Mouse (Mus musculus): ENCODE data around the gene Kirrel3. TPM values are rescaled to one million over a fixed set of nuclear protein-coding genes. Genes with fewer than 3 reads are reported as not detected.

Gene Kirrel3
- polyA plus RNA-seq, 1 experiment from 2014 or later: 1.8 TPM

DNA sequence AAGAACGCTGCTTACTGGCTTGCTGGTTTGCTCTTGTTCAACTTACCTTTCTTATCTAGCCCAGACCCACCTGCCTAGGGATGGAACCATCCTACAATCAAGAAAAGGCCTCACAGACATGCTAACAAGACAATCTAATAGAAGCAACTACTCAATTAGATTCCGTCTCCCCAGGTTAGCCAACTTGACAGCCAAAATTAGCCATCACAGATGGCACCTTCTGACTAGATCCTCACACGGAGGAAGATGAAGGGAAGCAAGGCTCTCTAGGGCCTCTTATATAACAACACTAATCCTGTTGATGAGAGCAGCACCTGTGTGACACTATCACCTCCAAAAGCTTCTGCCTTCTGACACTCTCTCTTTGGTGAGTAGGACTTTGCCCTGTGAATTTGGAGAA is 321.2 kb downstream of the Kirrel3 start:
- Histone ChIP-seq H3K9ac (no peak overlapping the region), H3K9me3 (no peaks in the 10 kb centered on the region)
- ATAC-seq (ENCODE audit: borderline replicate concordance, extremely low read depth, low FRiP score, low TSS enrichment): no peak

DNA sequence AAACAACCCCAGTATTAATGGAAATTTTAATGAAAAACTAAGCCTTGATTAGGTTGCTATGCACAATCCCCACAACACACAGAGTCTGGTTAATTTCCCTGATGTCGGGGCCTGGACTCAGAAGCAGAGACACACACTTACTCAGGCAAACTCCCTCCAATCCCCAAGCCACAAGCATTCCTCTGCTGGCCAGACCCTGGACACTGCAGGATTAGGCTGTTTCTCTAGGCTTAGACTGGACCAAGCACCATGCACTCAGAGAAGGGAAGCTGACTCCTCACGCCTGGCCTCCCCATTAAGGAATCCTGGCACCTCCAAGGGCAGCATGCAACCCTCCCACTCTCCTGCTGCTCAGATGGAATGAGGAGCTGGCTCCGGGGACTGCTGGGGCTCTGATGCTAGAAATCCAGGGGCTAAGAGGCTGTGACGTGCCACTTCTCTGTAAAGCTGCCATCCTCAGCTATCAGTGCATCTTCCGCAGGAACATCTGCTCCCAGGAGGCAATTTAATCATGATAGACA is 324.4 kb downstream of the Kirrel3 start:
- H3K9me3 ChIP-seq: no peaks in the 10 kb centered on the region
- no peak overlapping the region for H3K4me3 ChIP-seq
- no peaks in the 10 kb centered on the region for H3K4me1 ChIP-seq
- no peak for ATAC-seq (ENCODE audit: borderline replicate concordance, extremely low read depth, low FRiP score, low TSS enrichment)
- no peak overlapping the region for H3K9ac ChIP-seq
- H3K27ac ChIP-seq: no peak overlapping the region
- WGBS: 56% methylated on average over 5 of the region's 5 CpGs
- no peaks in the 10 kb centered on the region for H3K36me3 ChIP-seq
- H3K4me2 ChIP-seq: no peak overlapping the region
- H3K27me3 ChIP-seq: no peaks in the 10 kb centered on the region

More for the DNA sequence above, 321.2 kb downstream of the Kirrel3 start:
- Histone ChIP-seq H3K4me3 (no peak overlapping the region), H3K27me3 (no peaks in the 10 kb centered on the region), H3K4me1 (no peaks in the 10 kb centered on the region), H3K4me2 (no peak overlapping the region), H3K36me3 (no peaks in the 10 kb centered on the region), H3K27ac (no peak overlapping the region)
- 78% methylated on average over 3 of the region's 3 CpGs for WGBS

DNA sequence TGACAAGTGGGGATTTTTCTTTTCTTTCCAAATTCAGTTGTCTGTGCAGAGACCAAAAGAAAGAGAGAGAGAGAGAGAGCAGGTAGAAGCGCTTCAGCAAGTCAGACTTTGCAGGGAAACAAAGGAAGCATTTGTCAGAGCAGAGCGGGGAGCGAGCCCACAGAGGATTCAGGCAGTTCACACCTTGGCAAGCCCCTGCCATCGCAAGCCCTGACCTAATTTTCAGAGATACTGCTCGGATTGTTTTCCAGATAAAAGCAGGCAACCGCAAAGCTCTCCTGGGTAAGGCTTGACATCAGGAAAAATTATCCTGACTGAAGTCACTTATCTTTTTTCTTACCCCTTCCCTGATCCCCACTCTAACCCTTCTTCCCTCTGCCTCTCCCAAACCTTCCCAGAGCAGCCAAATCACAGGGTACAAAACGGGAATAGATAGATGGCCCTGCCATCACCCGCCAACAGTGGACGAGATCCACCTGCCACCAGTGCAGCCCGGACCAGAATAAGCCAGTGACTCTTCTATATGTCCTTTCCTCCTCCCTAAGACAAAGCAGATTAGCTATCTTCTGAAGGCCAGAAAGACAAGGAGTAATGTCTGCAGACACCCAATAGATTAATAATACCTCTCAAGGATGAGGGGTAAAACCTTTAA is 332.8 kb downstream of the Kirrel3 start:
- H3K9ac ChIP-seq: no peak overlapping the region
- 11% methylated on average over 10 of the region's 10 CpGs for WGBS
- H3K4me2 ChIP-seq: no peak overlapping the region
- ATAC-seq (ENCODE audit: borderline replicate concordance, extremely low read depth, low FRiP score, low TSS enrichment): no peak
- H3K27ac ChIP-seq: no peak overlapping the region
- no peaks in the 10 kb centered on the region for H3K4me1 ChIP-seq
- H3K27me3 ChIP-seq: no peaks in the 10 kb centered on the region
- no peaks in the 10 kb centered on the region for H3K9me3 ChIP-seq
- H3K36me3 ChIP-seq: no peaks in the 10 kb centered on the region
- H3K4me3 ChIP-seq: no peak overlapping the region

DNA sequence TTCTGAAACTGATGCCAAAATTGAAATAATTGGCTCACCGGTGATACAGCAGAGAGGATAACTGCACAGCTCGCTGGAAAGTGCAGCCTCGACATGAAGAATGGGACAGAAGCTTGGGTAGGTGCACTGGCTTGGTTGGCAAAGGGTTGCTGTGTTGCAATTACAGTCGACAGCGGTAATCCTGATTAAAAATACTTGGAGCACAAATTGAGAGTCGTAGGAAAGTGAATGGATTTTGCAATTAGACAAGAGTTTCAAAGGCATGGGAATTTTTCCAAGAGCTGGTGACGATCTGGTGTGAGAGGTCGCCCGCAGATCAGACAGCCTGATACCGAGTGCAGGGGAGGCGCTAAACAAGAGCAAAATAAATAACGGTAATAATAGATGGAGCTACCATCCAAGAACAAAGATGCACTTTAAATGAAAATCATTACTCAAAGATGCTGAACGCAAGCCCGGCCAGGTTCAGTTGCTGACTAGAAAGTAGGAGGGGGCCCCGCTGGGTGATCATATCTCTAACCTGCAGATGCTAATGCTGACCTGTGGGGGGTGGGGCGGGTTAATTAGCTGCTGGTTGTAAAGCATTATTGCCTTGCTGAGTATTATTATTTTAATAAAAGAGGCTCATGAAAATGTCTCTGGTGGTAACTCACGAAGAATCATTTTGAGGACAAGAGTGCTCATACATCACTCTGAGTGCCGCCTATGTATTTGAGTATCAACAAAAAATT is 338.8 kb downstream of the Kirrel3 start:
- Histone ChIP-seq H3K36me3 (no peaks in the 10 kb centered on the region), H3K4me1 (no peaks in the 10 kb centered on the region), H3K4me3 (no peak overlapping the region), H3K9ac (no peak overlapping the region), H3K9me3 (no peaks in the 10 kb centered on the region), H3K27me3 (no peaks in the 10 kb centered on the region), H3K27ac (no peak overlapping the region), H3K4me2 (no peak overlapping the region)
- WGBS: 73% methylated on average over 18 of the region's 18 CpGs
- no peak for ATAC-seq (ENCODE audit: borderline replicate concordance, extremely low read depth, low FRiP score, low TSS enrichment)

DNA sequence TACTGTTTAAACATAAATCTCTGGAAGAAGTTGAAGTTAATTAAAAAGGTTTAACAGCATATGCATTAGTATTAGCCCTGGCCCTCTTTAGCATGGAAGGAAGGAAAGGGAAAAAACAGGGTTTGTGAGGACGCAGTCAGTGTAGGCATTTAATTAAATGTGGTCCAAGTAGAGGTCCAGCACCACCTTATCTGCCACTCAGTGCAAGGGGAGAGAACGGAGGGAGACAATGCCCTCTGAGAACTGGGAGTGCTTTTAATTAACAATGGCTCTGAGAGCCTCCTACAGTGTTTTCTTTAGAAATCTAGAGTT is 339.4 kb downstream of the Kirrel3 start:
- no peak overlapping the region for H3K4me2 ChIP-seq
- no peak for ATAC-seq (ENCODE audit: borderline replicate concordance, extremely low read depth, low FRiP score, low TSS enrichment)
- no peak overlapping the region for H3K4me3 ChIP-seq
- no peaks in the 10 kb centered on the region for H3K36me3 ChIP-seq
- no peak overlapping the region for H3K9ac ChIP-seq
- no peaks in the 10 kb centered on the region for H3K27me3 ChIP-seq
- H3K27ac ChIP-seq: no peak overlapping the region
- 55% methylated on average over 2 of the region's 2 CpGs for WGBS
- no peaks in the 10 kb centered on the region for H3K9me3 ChIP-seq
- H3K4me1 ChIP-seq: no peaks in the 10 kb centered on the region

DNA sequence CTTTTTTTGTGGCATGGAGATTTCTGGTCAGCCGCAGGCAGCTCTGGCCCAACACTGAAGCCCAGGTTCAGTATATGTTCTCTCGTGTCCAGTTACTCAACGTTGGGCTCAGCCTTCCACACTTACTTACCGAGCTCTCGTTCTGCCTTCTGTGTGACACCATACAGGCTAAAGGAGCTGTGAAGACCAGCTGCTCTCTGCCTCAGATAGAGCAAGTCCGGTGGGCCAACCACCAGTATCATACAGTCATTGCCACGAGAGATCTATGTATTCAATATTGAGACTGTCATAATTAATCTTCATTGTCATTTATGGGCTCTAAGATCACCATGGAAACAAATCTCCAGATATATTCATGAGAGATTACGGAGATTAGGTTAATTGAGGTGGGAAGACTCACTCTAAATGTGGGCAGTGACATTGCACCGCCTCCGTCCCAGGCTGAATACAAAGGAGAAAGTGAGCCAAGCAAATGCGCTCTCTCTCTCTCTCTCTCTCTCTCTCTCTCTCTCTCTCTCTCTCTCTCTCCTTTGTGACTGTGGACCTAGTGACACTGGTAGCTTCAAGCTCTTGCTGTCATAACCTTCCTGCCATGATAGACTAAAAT is 339.8 kb downstream of the Kirrel3 start:
- no peaks in the 10 kb centered on the region for H3K36me3 ChIP-seq
- H3K4me1 ChIP-seq: no peaks in the 10 kb centered on the region
- H3K27ac ChIP-seq: no peak overlapping the region
- H3K4me2 ChIP-seq: no peak overlapping the region
- no peak overlapping the region for H3K4me3 ChIP-seq
- ATAC-seq (ENCODE audit: borderline replicate concordance, extremely low read depth, low FRiP score, low TSS enrichment): no peak
- no peaks in the 10 kb centered on the region for H3K9me3 ChIP-seq
- no peak overlapping the region for H3K9ac ChIP-seq
- 69% methylated on average over 11 of the region's 11 CpGs for WGBS
- no peaks in the 10 kb centered on the region for H3K27me3 ChIP-seq

DNA sequence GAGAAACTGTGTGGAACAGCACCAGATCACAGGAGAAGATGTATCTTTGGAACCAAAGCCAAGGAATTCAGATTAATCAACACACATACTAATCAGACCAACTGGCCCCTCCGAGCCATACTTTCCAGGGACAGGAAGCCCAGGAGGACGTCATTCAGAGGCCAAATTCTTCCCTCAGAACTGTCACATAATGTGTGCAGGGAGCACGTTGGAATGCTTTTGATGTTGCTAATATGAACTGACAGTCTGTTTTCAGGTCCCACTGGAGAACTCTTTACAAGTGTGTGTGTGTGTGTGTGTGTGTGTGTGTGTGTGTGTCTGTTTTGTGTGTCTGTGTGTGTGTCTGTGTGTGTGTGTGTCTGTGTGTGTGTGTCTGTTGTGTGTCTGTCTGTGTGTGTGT is 345.0 kb downstream of the Kirrel3 start:
- H3K27ac ChIP-seq: no peak overlapping the region
- no peaks in the 10 kb centered on the region for H3K9me3 ChIP-seq
- WGBS: 12% methylated on average over 3 of the region's 3 CpGs
- no peaks in the 10 kb centered on the region for H3K36me3 ChIP-seq
- H3K4me1 ChIP-seq: no peaks in the 10 kb centered on the region
- ATAC-seq (ENCODE audit: borderline replicate concordance, extremely low read depth, low FRiP score, low TSS enrichment): no peak
- no peaks in the 10 kb centered on the region for H3K27me3 ChIP-seq
- no peak overlapping the region for H3K4me2 ChIP-seq
- H3K4me3 ChIP-seq: no peak overlapping the region
- no peak overlapping the region for H3K9ac ChIP-seq

DNA sequence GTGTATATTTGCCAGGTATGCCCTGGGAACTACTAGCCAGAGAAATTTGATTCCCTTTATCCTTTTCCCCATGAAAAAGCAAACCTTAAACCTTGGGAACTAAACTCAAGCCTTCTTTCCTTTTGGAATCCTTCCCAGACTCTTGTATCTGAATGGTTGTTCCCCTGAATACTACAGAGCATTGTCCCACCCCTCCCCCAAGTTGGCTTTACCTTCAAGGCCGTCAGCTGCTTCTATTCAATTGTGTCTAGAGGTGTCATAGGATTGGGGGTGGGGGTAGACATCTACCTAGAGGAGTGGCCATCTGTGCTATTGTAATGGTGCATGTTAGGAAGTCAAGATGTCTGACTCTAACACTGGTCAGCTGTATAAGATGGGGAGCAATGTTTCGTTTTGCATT is 351.1 kb downstream of the Kirrel3 start:
- 63% methylated on average over 2 of the region's 2 CpGs for WGBS
- H3K4me3 ChIP-seq: no peak overlapping the region

DNA sequence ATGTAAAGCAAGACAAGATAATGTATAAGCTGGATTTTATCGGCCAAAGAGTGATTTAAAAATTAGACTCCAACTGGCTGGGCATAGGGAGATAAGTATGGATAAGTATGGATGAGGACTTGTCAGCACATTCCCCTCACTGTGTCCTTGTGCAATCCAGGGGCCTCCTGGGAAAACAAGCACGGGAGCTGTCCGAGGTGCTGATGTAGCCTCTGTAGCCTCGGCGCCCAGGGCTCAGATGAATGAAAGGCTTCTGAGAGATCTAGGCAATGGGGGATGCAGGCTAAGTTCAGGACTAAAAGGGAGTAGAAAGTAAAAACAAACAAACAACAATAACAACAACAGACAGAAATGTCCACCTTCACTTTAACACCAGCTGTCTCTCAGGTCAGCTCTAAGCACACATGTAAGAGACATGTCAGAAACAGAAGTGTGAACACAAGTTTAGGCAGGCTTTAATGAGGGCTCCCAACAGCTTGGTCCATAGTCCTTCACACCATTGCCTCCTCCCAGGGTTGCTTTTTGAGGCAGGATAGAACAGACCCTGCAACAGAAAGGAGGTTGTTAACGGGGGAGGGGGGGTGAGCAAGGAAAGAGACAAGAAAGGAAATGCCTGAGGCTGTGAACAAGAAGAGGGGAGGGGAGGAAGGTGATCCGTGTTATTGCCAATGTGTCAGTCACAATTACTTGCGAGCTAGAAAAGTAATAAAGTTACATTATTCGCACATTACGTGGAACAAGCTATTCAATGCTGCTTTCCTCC is 352.2 kb downstream of the Kirrel3 start:
- no peaks in the 10 kb centered on the region for H3K4me1 ChIP-seq

More for the DNA sequence above, 351.1 kb downstream of the Kirrel3 start:
- no peaks in the 10 kb centered on the region for H3K4me1 ChIP-seq
- H3K36me3 ChIP-seq: no peaks in the 10 kb centered on the region
- H3K27me3 ChIP-seq: no peaks in the 10 kb centered on the region
- no peak for ATAC-seq (ENCODE audit: borderline replicate concordance, extremely low read depth, low FRiP score, low TSS enrichment)
- H3K9me3 ChIP-seq: no peaks in the 10 kb centered on the region
- no peak overlapping the region for H3K9ac ChIP-seq
- no peak overlapping the region for H3K4me2 ChIP-seq
- H3K27ac ChIP-seq: no peak overlapping the region

DNA sequence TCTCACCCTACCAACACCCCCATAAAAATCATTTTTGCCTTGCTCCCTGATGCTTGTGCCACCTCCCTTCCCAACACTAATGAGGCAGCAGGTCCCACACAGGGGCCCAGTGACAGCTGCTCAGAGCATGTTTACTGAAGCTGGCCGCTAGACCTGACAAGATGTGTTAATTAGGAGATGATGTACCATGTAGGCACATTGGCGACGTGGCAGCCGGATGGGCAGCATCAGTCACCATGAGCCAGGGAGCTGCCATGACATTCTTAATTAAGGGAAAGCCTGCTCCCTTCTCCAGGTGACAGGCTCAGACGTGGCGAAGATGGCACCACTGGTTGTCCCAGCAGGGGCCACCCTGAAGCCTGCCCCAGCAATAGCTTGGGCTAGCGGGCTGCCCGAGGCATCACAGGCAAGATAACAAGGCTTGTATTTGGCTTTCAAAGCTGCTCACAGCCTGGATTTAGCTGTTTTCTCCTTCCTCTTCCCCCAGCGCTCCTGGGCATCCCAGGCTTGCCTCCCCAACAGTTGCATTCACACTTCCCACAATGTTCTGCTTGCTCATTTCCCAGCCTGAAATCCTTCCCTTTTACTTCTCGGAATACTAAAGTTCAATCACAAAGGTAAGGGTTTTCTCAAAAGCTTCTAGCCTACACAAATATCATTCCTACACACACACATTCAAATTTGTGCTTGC is 357.7 kb downstream of the Kirrel3 start:
- Histone ChIP-seq H3K27ac (no peak overlapping the region), H3K9me3 (no peaks in the 10 kb centered on the region), H3K27me3 (no peaks in the 10 kb centered on the region), H3K9ac (no peak overlapping the region), H3K4me2 (no peak overlapping the region), H3K4me1 (no peaks in the 10 kb centered on the region), H3K4me3 (no peak overlapping the region), H3K36me3 (no peaks in the 10 kb centered on the region)
- ATAC-seq (ENCODE audit: borderline replicate concordance, extremely low read depth, low FRiP score, low TSS enrichment): no peak
- WGBS: 55% methylated on average over 10 of the region's 10 CpGs

More for the DNA sequence above, 352.2 kb downstream of the Kirrel3 start:
- WGBS: 37% methylated on average over 10 of the region's 10 CpGs
- Histone ChIP-seq H3K27me3 (no peaks in the 10 kb centered on the region), H3K9ac (no peak overlapping the region), H3K4me2 (no peak overlapping the region), H3K9me3 (no peaks in the 10 kb centered on the region), H3K4me3 (no peak overlapping the region), H3K27ac (no peak overlapping the region), H3K36me3 (no peaks in the 10 kb centered on the region)
- ATAC-seq (ENCODE audit: borderline replicate concordance, extremely low read depth, low FRiP score, low TSS enrichment): no peak

DNA sequence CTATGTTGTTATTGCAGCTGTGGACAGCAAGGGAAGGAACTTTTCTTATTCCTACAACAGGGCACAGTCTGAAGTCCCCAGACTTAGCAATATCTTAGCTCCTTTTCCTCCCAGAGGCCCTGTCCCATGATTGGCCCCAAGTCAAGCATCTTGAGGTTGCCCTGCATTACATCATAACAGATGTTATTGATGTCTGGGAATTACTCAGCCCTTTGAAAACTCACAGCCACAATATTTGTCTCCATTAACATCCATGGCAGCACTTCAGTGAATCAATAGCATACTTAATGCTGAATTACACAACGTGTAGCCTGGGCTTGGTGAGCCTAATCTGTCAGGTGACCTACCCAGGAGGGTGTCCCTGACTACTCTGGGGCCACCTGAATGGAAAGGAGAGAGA is 360.7 kb downstream of the Kirrel3 start:
- Histone ChIP-seq H3K9me3 (no peaks in the 10 kb centered on the region), H3K4me3 (no peak overlapping the region), H3K4me1 (no peaks in the 10 kb centered on the region), H3K4me2 (no peak overlapping the region), H3K27ac (no peak overlapping the region), H3K9ac (no peak overlapping the region), H3K27me3 (no peaks in the 10 kb centered on the region), H3K36me3 (no peaks in the 10 kb centered on the region)
- WGBS: 34% methylated on average over 1 of the region's 1 CpGs
- ATAC-seq (ENCODE audit: borderline replicate concordance, extremely low read depth, low FRiP score, low TSS enrichment): no peak

All from lung, embryonic 15.5 days (tissue).